Mouse (Mus musculus) neural tube, embryonic 12.5 days (tissue): Measurements from ENCODE around the gene Card11. TPM values are rescaled to one million over a fixed set of nuclear protein-coding genes. Genes with fewer than 3 reads are reported as not detected.
A peak's percentile ranks its signal among the peaks of the same experiment; 100 is the strongest.

ENCODE experiments used
- ATAC-seq: fragments of 200-750 bp; cut with Nextera tagmentation; 2 replicates; pipeline ENCODE4 v1.8.0; 2017; ENCODE audit warnings: low read depth, mild to moderate bottlenecking, moderate TSS enrichment, moderate library complexity; ENCODE audit not compliant: low FRiP score
- H3K27ac ChIP-seq: fragments of 300-500 bp; sonication (generic); 2 replicates; pipeline ENCODE4 v1.5.1; 2016
- H3K27me3 ChIP-seq: fragments of 300-500 bp; sonication (generic); replicated peaks from 2 replicates; pipeline ENCODE4 v1.6.1; 2016; ENCODE audit warnings: mild to moderate bottlenecking
- H3K36me3 ChIP-seq: fragments of 300-500 bp; sonication (generic); 2 replicates; pipeline ENCODE4 v1.6.1; 2016; ENCODE audit warnings: mild to moderate bottlenecking
- H3K4me1 ChIP-seq: fragments of 300-500 bp; sonication (generic); 2 replicates; pipeline ENCODE4 v1.6.1; 2016
- H3K4me2 ChIP-seq: fragments of 300-500 bp; sonication (generic); replicated peaks from 2 replicates; pipeline ENCODE4 v1.6.1; 2016; ENCODE audit warnings: mild to moderate bottlenecking
- H3K4me3 ChIP-seq: fragments of 300-500 bp; sonication (generic); 2 replicates; pipeline ENCODE4 v1.5.1; 2016
- H3K9ac ChIP-seq: fragments of 300-500 bp; sonication (generic); 2 replicates; pipeline ENCODE4 v1.6.1; 2016; ENCODE audit warnings: mild to moderate bottlenecking
- H3K9me3 ChIP-seq: fragments of 300-500 bp; sonication (generic); 2 replicates; pipeline ENCODE4 v1.6.1; 2016; ENCODE audit warnings: mild to moderate bottlenecking
- WGBS: fragments of 180-500 bp; shearing (Covaris S2); methylation state at CpG from one replicate; pipeline ENCODE4 v1.1.7; 2016; 5-methylcytosine and 5-hydroxymethylcytosine counted together
- polyA plus RNA-seq: library from polyadenylated mRNA; unstranded; fragments of >200 nt; fragmentation: Nextera tagmentation; extraction: Ambion mirVana; gene quantifications from 2 replicates; pipeline ENCODE4 v1.2.1, GENCODE M21; 2016

The Card11 gene
- polyA plus RNA-seq, 1 experiment from 2014 or later = 0.48 TPM

- 54% methylated on average over 8 of the region's 8 CpGs for WGBS
- ATAC-seq = no peak
- Histone ChIP-seq H3K27me3 (no peaks in the 10 kb centered on the region), H3K4me2 (no peak overlapping the region), H3K9ac (no peak overlapping the region), H3K9me3 (no peaks in the 10 kb centered on the region), H3K4me1 (no peaks in the 10 kb centered on the region; the same call in 1 of the 2 replicates), H3K36me3 (no peaks in the 10 kb centered on the region), H3K4me3 (no peak overlapping the region), H3K27ac (no peak overlapping the region)
Observed at GRCm38 (mm10) chr5:140889539-140889938, 110.8 kb downstream of the Card11 start.

- Histone ChIP-seq H3K36me3 (no peaks in the 10 kb centered on the region), H3K27ac (no peak overlapping the region), H3K9ac (no peak overlapping the region), H3K9me3 (no peaks in the 10 kb centered on the region), H3K27me3 (no peaks in the 10 kb centered on the region), H3K4me2 (no peak overlapping the region), H3K4me1 (no peaks in the 10 kb centered on the region; the same call in 1 of the 2 replicates), H3K4me3 (no peak overlapping the region)
- ATAC-seq = no peak
- 82% methylated on average over 8 of the region's 8 CpGs for WGBS
Observed at GRCm38 (mm10) chr5:140887871-140888270, 112.5 kb downstream of the Card11 start.

- H3K9me3 ChIP-seq = no peaks in the 10 kb centered on the region
- H3K4me1 ChIP-seq = no peaks in the 10 kb centered on the region; the same call in 1 of the 2 replicates
- H3K27ac ChIP-seq = no peak overlapping the region
- no peak overlapping the region for H3K4me3 ChIP-seq
- H3K4me2 ChIP-seq = no peak overlapping the region
- no peaks in the 10 kb centered on the region for H3K36me3 ChIP-seq
- 62% methylated on average over 13 of the region's 13 CpGs for whole genome bisulfite sequencing
- H3K27me3 ChIP-seq = no peaks in the 10 kb centered on the region
- no peak for ATAC-seq
- H3K9ac ChIP-seq = no peak overlapping the region
Observed at GRCm38 (mm10) chr5:140884966-140885365, 115.4 kb downstream of the Card11 start.

- Histone ChIP-seq H3K4me3 (no peak overlapping the region), H3K4me2 (no peak overlapping the region)
- WGBS = 74% methylated on average over 4 of the region's 4 CpGs
Observed at GRCm38 (mm10) chr5:140882391-140882790, 118.0 kb downstream of the Card11 start.

GRCm38 (mm10) chr5:140880151-140880550 is 120.2 kb downstream of the Card11 start:
- Histone ChIP-seq H3K4me3 (no peak overlapping the region), H3K9ac (no peak overlapping the region), H3K9me3 (no peaks in the 10 kb centered on the region), H3K27ac (no peak overlapping the region), H3K4me1 (no peaks in the 10 kb centered on the region), H3K27me3 (no peaks in the 10 kb centered on the region), H3K4me2 (no peak overlapping the region), H3K36me3 (no peaks in the 10 kb centered on the region)
- 48% methylated on average over 10 of the region's 10 CpGs for WGBS
- ATAC-seq = no peak

More at GRCm38 (mm10) chr5:140882391-140882790, 118.0 kb downstream of the Card11 start:
- no peaks in the 10 kb centered on the region for H3K9me3 ChIP-seq
- H3K27ac ChIP-seq = no peak overlapping the region
- no peaks in the 10 kb centered on the region for H3K4me1 ChIP-seq
- H3K9ac ChIP-seq = no peak overlapping the region
- no peak for ATAC-seq
- no peaks in the 10 kb centered on the region for H3K27me3 ChIP-seq
- no peaks in the 10 kb centered on the region for H3K36me3 ChIP-seq

- Histone ChIP-seq H3K27ac (no peak overlapping the region), H3K9ac (no peak overlapping the region), H3K36me3 (no peaks in the 10 kb centered on the region), H3K4me2 (no peak overlapping the region), H3K4me1 (0 out of 2 replicates have a peak, but pooled peaks cover under 1% of the 10 kb centered on the region), H3K4me3 (no peak overlapping the region), H3K27me3 (no peaks in the 10 kb centered on the region), H3K9me3 (no peaks in the 10 kb centered on the region)
- no peak for ATAC-seq
- WGBS = 66% methylated on average over 6 of the region's 6 CpGs
Observed at GRCm38 (mm10) chr5:140878644-140879043, 121.7 kb downstream of the Card11 start.

- no peak overlapping the region for H3K9ac ChIP-seq
- no peak overlapping the region for H3K27ac ChIP-seq
- no peaks in the 10 kb centered on the region for H3K36me3 ChIP-seq
- H3K27me3 ChIP-seq = no peaks in the 10 kb centered on the region
- H3K9me3 ChIP-seq = no peaks in the 10 kb centered on the region
- H3K4me2 ChIP-seq = no peak overlapping the region
- peaks cover 26% of the 10 kb centered on the region for H3K4me1 ChIP-seq
- no peak for ATAC-seq
- H3K4me3 ChIP-seq = no peak overlapping the region
- 84% methylated on average over 6 of the region's 6 CpGs for WGBS
Observed at GRCm38 (mm10) chr5:140873736-140874307, 126.6 kb downstream of the Card11 start.

- 23% methylated on average over 18 of the region's 18 CpGs for WGBS
Observed at GRCm38 (mm10) chr5:140873039-140873551, 127.3 kb downstream of the Card11 start.

GRCm38 (mm10) chr5:140872532-140873038 is 127.8 kb downstream of the Card11 start:
- no peaks in the 10 kb centered on the region for H3K9me3 ChIP-seq
- H3K27ac ChIP-seq = no peak overlapping the region
- peak overlapping the region; percentile 16; the same call in 1 of the 2 replicates for H3K4me2 ChIP-seq
- no peak overlapping the region for H3K4me3 ChIP-seq
- no peaks in the 10 kb centered on the region for H3K36me3 ChIP-seq
- no peak overlapping the region for H3K9ac ChIP-seq
- peak; percentile 37; the same call in 1 of the 2 replicates for ATAC-seq
- peaks cover 26% of the 10 kb centered on the region for H3K4me1 ChIP-seq
- WGBS = 24% methylated on average over 11 of the region's 11 CpGs
- H3K27me3 ChIP-seq = no peaks in the 10 kb centered on the region

More at GRCm38 (mm10) chr5:140873039-140873551, 127.3 kb downstream of the Card11 start:
- no peaks in the 10 kb centered on the region for H3K36me3 ChIP-seq
- H3K4me2 ChIP-seq = peak overlapping the region; percentile 16; the same call in 1 of the 2 replicates
- H3K27me3 ChIP-seq = no peaks in the 10 kb centered on the region
- H3K9ac ChIP-seq = no peak overlapping the region
- no peak overlapping the region for H3K27ac ChIP-seq
- no peaks in the 10 kb centered on the region for H3K9me3 ChIP-seq
- H3K4me3 ChIP-seq = no peak overlapping the region
- peaks cover 26% of the 10 kb centered on the region for H3K4me1 ChIP-seq
- 0 out of 2 replicates have a peak, but pooled peaks have one; percentile 13 for ATAC-seq

GRCm38 (mm10) chr5:140871241-140871640 is 129.1 kb downstream of the Card11 start:
- Histone ChIP-seq H3K4me1 (peaks cover 26% of the 10 kb centered on the region), H3K9me3 (no peaks in the 10 kb centered on the region), H3K9ac (no peak overlapping the region), H3K36me3 (no peaks in the 10 kb centered on the region), H3K27me3 (no peaks in the 10 kb centered on the region), H3K4me2 (no peak overlapping the region), H3K4me3 (no peak overlapping the region), H3K27ac (no peak overlapping the region)
- WGBS = 73% methylated on average over 6 of the region's 6 CpGs
- ATAC-seq = no peak

GRCm38 (mm10) chr5:140869034-140869433 is 131.3 kb downstream of the Card11 start:
- H3K9ac ChIP-seq = no peak overlapping the region
- H3K4me2 ChIP-seq = no peak overlapping the region
- H3K27ac ChIP-seq = no peak overlapping the region
- no peak overlapping the region for H3K4me3 ChIP-seq
- H3K9me3 ChIP-seq = no peaks in the 10 kb centered on the region
- no peaks in the 10 kb centered on the region for H3K36me3 ChIP-seq
- peaks cover 26% of the 10 kb centered on the region for H3K4me1 ChIP-seq
- no peak for ATAC-seq
- no peaks in the 10 kb centered on the region for H3K27me3 ChIP-seq
- 75% methylated on average over 2 of the region's 2 CpGs for WGBS

- peaks cover 14% of the 10 kb centered on the region for H3K4me1 ChIP-seq
- H3K27ac ChIP-seq = no peak overlapping the region
- no peaks in the 10 kb centered on the region for H3K9me3 ChIP-seq
- ATAC-seq = no peak
- 84% methylated on average over 5 of the region's 5 CpGs for WGBS
- H3K27me3 ChIP-seq = no peaks in the 10 kb centered on the region
- no peak overlapping the region for H3K4me3 ChIP-seq
- no peak overlapping the region for H3K9ac ChIP-seq
- no peaks in the 10 kb centered on the region for H3K36me3 ChIP-seq
- H3K4me2 ChIP-seq = no peak overlapping the region
Observed at GRCm38 (mm10) chr5:140859730-140860129, 140.7 kb downstream of the Card11 start.
